Mouse (Mus musculus) cerebellum, adult 2 months (tissue): Measurements from ENCODE around the gene Ppib. TPM values are rescaled to one million over a fixed set of nuclear protein-coding genes. Genes with fewer than 3 reads are reported as not detected.

Experiments
- DNase-seq, 2 experiments: peaks; one replicate each; pipeline ENCODE4 v3.0.0; 2021
- H3K27ac ChIP-seq: fragments of 200-500 bp; 2 replicates; pipeline ENCODE4 v1.5.1; 2012; ENCODE audit warnings: low read length, control low read depth, inconsistent platforms; ENCODE audit not compliant: insufficient read depth
- H3K27me3 ChIP-seq: fragments of 200-500 bp; 2 replicates; pipeline ENCODE4 v1.6.1; 2012; ENCODE audit warnings: inconsistent platforms, mild to moderate bottlenecking, low read length, moderate library complexity; ENCODE audit not compliant: control insufficient read depth, insufficient read depth
- H3K4me1 ChIP-seq: fragments of 200-500 bp; 2 replicates; pipeline ENCODE4 v1.6.1; 2011; ENCODE audit warnings: low read length; ENCODE audit not compliant: control insufficient read depth, insufficient read depth
- H3K4me3 ChIP-seq: fragments of 200-500 bp; replicated peaks from 2 replicates; pipeline ENCODE3; 2011; ENCODE audit warnings: mild to moderate bottlenecking, low read depth, low read length, control low read depth; ENCODE audit not compliant: insufficient read depth
- CTCF ChIP-seq: fragments of 200-500 bp; IDR thresholded peaks from 2 replicates; pipeline ENCODE4 v1.5.1; 2011; ENCODE audit warnings: low read depth, mild to moderate bottlenecking, control low read depth, low read length, moderate library complexity, borderline replicate concordance; ENCODE audit not compliant: insufficient read depth
- POLR2A ChIP-seq: fragments of 200-500 bp; IDR thresholded peaks from 2 replicates; pipeline ENCODE4 v1.6.1; 2011; ENCODE audit warnings: low read length, control low read depth, borderline replicate concordance; ENCODE audit not compliant: insufficient read depth
- WGBS: fragments of 180-500 bp; shearing (Covaris S2); methylation state at CpG from one replicate; pipeline ENCODE4 v1.1.7; 2018; 5-methylcytosine and 5-hydroxymethylcytosine counted together
- polyA plus RNA-seq: library from polyadenylated mRNA; depleted of rRNA; stranded (reverse); fragments of >200 nt; gene quantifications from 2 replicates; pipeline ENCODE4 v1.2.3, GENCODE M21; 2012; rRNA removed

Gene Ppib
- polyA plus RNA-seq, 1 experiment, result 230 TPM

GRCm38 (mm10) chr9:66110611-66111379, 50.8 kb downstream of the Ppib start:
- Histone ChIP-seq H3K4me3 (no peak overlapping the region), H3K27me3 (no peaks in the 10 kb centered on the region), H3K4me1 (no peaks in the 10 kb centered on the region), H3K27ac (no peak overlapping the region; the same call in 1 of the 2 replicates)
- TF ChIP-seq CTCF, result no peak
- TF ChIP-seq POLR2A, result no peak
- no peak for DNase-seq
- WGBS, result 52% methylated on average over 8 of the region's 8 CpGs

- 93% methylated on average over 3 of the region's 3 CpGs for WGBS
- no peak for DNase-seq
- peaks cover 10% of the 10 kb centered on the region; the same call in 1 of the 2 replicates for H3K4me1 ChIP-seq
- no peak overlapping the region for H3K27ac ChIP-seq
- no peaks in the 10 kb centered on the region for H3K27me3 ChIP-seq
- TF ChIP-seq CTCF (no peak), POLR2A (no peak)
- H3K4me3 ChIP-seq, result no peak overlapping the region
These were observed 54.3 kb downstream of the Ppib start for GRCm38 (mm10) chr9:66114341-66114740.

Other genes starting within 250 kb of the Ppib start
- gene Zfp609, start 232.7 kb upstream of the Ppib start, polyA plus RNA-seq, result 19.2 and 23.2 TPM in 2 replicates
- gene Pclaf, start 170.0 kb upstream of the Ppib start, polyA plus RNA-seq, result 0.13 and 0.29 TPM in 2 replicates
- 20.4 and 24.5 TPM in 2 replicates for gene Trip4, start 151.4 kb upstream of the Ppib start, polyA plus RNA-seq
- 21.9 and 25.4 TPM in 2 replicates for gene Csnk1g1, start 151.3 kb upstream of the Ppib start, polyA plus RNA-seq
- gene Snx22, start 9.5 kb downstream of the Ppib start, polyA plus RNA-seq, result 8.8 and 9.7 TPM in 2 replicates
- 111 and 121 TPM in 2 replicates for gene Snx1, start 66.4 kb downstream of the Ppib start, polyA plus RNA-seq
- 24.3 and 25.9 TPM in 2 replicates for gene Ciao2a, start 66.4 kb downstream of the Ppib start, polyA plus RNA-seq
- 3.6 and 3.8 TPM in 2 replicates for gene Dapk2, start 98.0 kb downstream of the Ppib start, polyA plus RNA-seq